Mouse (Mus musculus): ENCODE measurements at regions not wholly inside any gene's neighbourhood (a gene's known extent, or its start where the extent isn't known, plus 50 kb on each side); places are given as distances from the start of the nearest gene placed in this dataset.
A peak's percentile ranks its signal among the peaks of the same experiment; 100 is the strongest.

GRCm38 (mm10) chr6:135527879-135528278, 165.5 kb downstream of the Emp1 start:
- no peak overlapping the region for H3K27ac ChIP-seq (replicated peaks; ENCODE audit: low read depth, low read length)
- H3K4me2 ChIP-seq (ENCODE audit: low read depth, low read length) = no peak overlapping the region
- H3K36me3 ChIP-seq (ENCODE audit: control insufficient read depth, insufficient read depth, low read length) = no peaks in the 10 kb centered on the region
- DNase-seq (ENCODE audit: low spot score) (no peak), ATAC-seq (ENCODE audit: low read depth) (no peak)
- no peaks in the 10 kb centered on the region for H3K9me3 ChIP-seq (ENCODE audit: control insufficient read depth, low read length)
- H3K4me3 ChIP-seq (ENCODE audit: low read depth, low read length) = no peak overlapping the region
- H3K4me1 ChIP-seq (ENCODE audit: control insufficient read depth, insufficient read depth, low read length) = peaks cover 12% of the 10 kb centered on the region
- WGBS = 61% methylated on average over 4 of the region's 4 CpGs
- H3K9ac ChIP-seq (ENCODE audit: low read depth, low read length) = no peak overlapping the region
- no peaks in the 10 kb centered on the region for H3K27me3 ChIP-seq (replicated peaks; ENCODE audit: control insufficient read depth, insufficient read depth, low read length)

GRCm38 (mm10) chr6:135539791-135540646, 177.7 kb downstream of the Emp1 start:
- Histone ChIP-seq H3K4me2 (ENCODE audit: low read depth, low read length) (no peak overlapping the region), H3K9me3 (ENCODE audit: control insufficient read depth, low read length) (no peaks in the 10 kb centered on the region), H3K36me3 (ENCODE audit: control insufficient read depth, insufficient read depth, low read length) (no peaks in the 10 kb centered on the region), H3K27me3 (replicated peaks; ENCODE audit: control insufficient read depth, insufficient read depth, low read length) (no peaks in the 10 kb centered on the region), H3K27ac (replicated peaks; ENCODE audit: low read depth, low read length) (no peak overlapping the region), H3K4me1 (ENCODE audit: control insufficient read depth, insufficient read depth, low read length) (no peaks in the 10 kb centered on the region), H3K4me3 (ENCODE audit: low read depth, low read length) (no peak overlapping the region), H3K9ac (ENCODE audit: low read depth, low read length) (no peak overlapping the region)
- DNase-seq (ENCODE audit: low spot score) = no peak
- 31% methylated on average over 9 of the region's 9 CpGs for WGBS
- ATAC-seq (ENCODE audit: low read depth) = no peak

- DNase-seq (ENCODE audit: low spot score) (no peak), ATAC-seq (ENCODE audit: low read depth) (no peak)
- H3K9ac ChIP-seq (ENCODE audit: low read depth, low read length) = no peak overlapping the region
- H3K27me3 ChIP-seq (replicated peaks; ENCODE audit: control insufficient read depth, insufficient read depth, low read length) = no peaks in the 10 kb centered on the region
- no peaks in the 10 kb centered on the region for H3K36me3 ChIP-seq (ENCODE audit: control insufficient read depth, insufficient read depth, low read length)
- no peak overlapping the region for H3K4me3 ChIP-seq (ENCODE audit: low read depth, low read length)
- H3K4me1 ChIP-seq (ENCODE audit: control insufficient read depth, insufficient read depth, low read length) = no peaks in the 10 kb centered on the region
- H3K4me2 ChIP-seq (ENCODE audit: low read depth, low read length) = no peak overlapping the region
- H3K27ac ChIP-seq (replicated peaks; ENCODE audit: low read depth, low read length) = no peak overlapping the region
- no peaks in the 10 kb centered on the region for H3K9me3 ChIP-seq (ENCODE audit: control insufficient read depth, low read length)
- WGBS = 57% methylated on average over 5 of the region's 5 CpGs
Measured at GRCm38 (mm10) chr6:135541566-135541965, 179.2 kb downstream of the Emp1 start.

GRCm38 (mm10) chr6:135542356-135542755, 180.0 kb downstream of the Emp1 start:
- no peaks in the 10 kb centered on the region for H3K9me3 ChIP-seq (ENCODE audit: control insufficient read depth, low read length)
- no peak for DNase-seq (ENCODE audit: low spot score)
- 55% methylated on average over 5 of the region's 5 CpGs for WGBS
- no peaks in the 10 kb centered on the region for H3K36me3 ChIP-seq (ENCODE audit: control insufficient read depth, insufficient read depth, low read length)
- H3K4me3 ChIP-seq (ENCODE audit: low read depth, low read length) = no peak overlapping the region
- H3K4me2 ChIP-seq (ENCODE audit: low read depth, low read length) = no peak overlapping the region
- no peak for ATAC-seq (ENCODE audit: low read depth)
- H3K27ac ChIP-seq (replicated peaks; ENCODE audit: low read depth, low read length) = no peak overlapping the region
- no peaks in the 10 kb centered on the region for H3K27me3 ChIP-seq (replicated peaks; ENCODE audit: control insufficient read depth, insufficient read depth, low read length)
- no peak overlapping the region for H3K9ac ChIP-seq (ENCODE audit: low read depth, low read length)
- H3K4me1 ChIP-seq (ENCODE audit: control insufficient read depth, insufficient read depth, low read length) = no peaks in the 10 kb centered on the region

GRCm38 (mm10) chr6:135543390-135543789, 181.0 kb downstream of the Emp1 start:
- Histone ChIP-seq H3K27me3 (replicated peaks; ENCODE audit: control insufficient read depth, insufficient read depth, low read length) (no peaks in the 10 kb centered on the region), H3K4me3 (ENCODE audit: low read depth, low read length) (no peak overlapping the region), H3K27ac (replicated peaks; ENCODE audit: low read depth, low read length) (no peak overlapping the region), H3K36me3 (ENCODE audit: control insufficient read depth, insufficient read depth, low read length) (no peaks in the 10 kb centered on the region), H3K9me3 (ENCODE audit: control insufficient read depth, low read length) (no peaks in the 10 kb centered on the region), H3K4me2 (ENCODE audit: low read depth, low read length) (no peak overlapping the region), H3K4me1 (ENCODE audit: control insufficient read depth, insufficient read depth, low read length) (no peaks in the 10 kb centered on the region), H3K9ac (ENCODE audit: low read depth, low read length) (no peak overlapping the region)
- DNase-seq (ENCODE audit: low spot score) (no peak), ATAC-seq (ENCODE audit: low read depth) (no peak)
- WGBS = 51% methylated on average over 3 of the region's 3 CpGs

- DNase-seq (ENCODE audit: low spot score) = no peak
- WGBS = 54% methylated on average over 3 of the region's 3 CpGs
Measured at GRCm38 (mm10) chr6:135543863-135544262, 181.5 kb downstream of the Emp1 start.

GRCm38 (mm10) chr6:135550368-135550950, 188.1 kb downstream of the Emp1 start:
- Histone ChIP-seq H3K9ac (ENCODE audit: low read depth, low read length) (no peak overlapping the region), H3K4me1 (ENCODE audit: control insufficient read depth, insufficient read depth, low read length) (no peaks in the 10 kb centered on the region), H3K27ac (replicated peaks; ENCODE audit: low read depth, low read length) (no peak overlapping the region), H3K4me2 (ENCODE audit: low read depth, low read length) (no peak overlapping the region), H3K4me3 (ENCODE audit: low read depth, low read length) (no peak overlapping the region), H3K36me3 (ENCODE audit: control insufficient read depth, insufficient read depth, low read length) (no peaks in the 10 kb centered on the region), H3K27me3 (replicated peaks; ENCODE audit: control insufficient read depth, insufficient read depth, low read length) (no peaks in the 10 kb centered on the region), H3K9me3 (ENCODE audit: control insufficient read depth, low read length) (no peaks in the 10 kb centered on the region)
- WGBS = 42% methylated on average over 3 of the region's 3 CpGs
- DNase-seq (ENCODE audit: low spot score) (no peak), ATAC-seq (ENCODE audit: low read depth) (no peak)

More at GRCm38 (mm10) chr6:135543863-135544262, 181.5 kb downstream of the Emp1 start:
- H3K27me3 ChIP-seq (replicated peaks; ENCODE audit: control insufficient read depth, insufficient read depth, low read length) = no peaks in the 10 kb centered on the region
- H3K9me3 ChIP-seq (ENCODE audit: control insufficient read depth, low read length) = no peaks in the 10 kb centered on the region
- H3K9ac ChIP-seq (ENCODE audit: low read depth, low read length) = no peak overlapping the region
- H3K36me3 ChIP-seq (ENCODE audit: control insufficient read depth, insufficient read depth, low read length) = no peaks in the 10 kb centered on the region
- no peak for ATAC-seq (ENCODE audit: low read depth)
- H3K4me1 ChIP-seq (ENCODE audit: control insufficient read depth, insufficient read depth, low read length) = no peaks in the 10 kb centered on the region
- H3K4me2 ChIP-seq (ENCODE audit: low read depth, low read length) = no peak overlapping the region
- H3K27ac ChIP-seq (replicated peaks; ENCODE audit: low read depth, low read length) = no peak overlapping the region
- H3K4me3 ChIP-seq (ENCODE audit: low read depth, low read length) = no peak overlapping the region

GRCm38 (mm10) chr6:135552396-135552795, 190.1 kb downstream of the Emp1 start:
- WGBS = 82% methylated on average over 3 of the region's 3 CpGs
- DNase-seq (ENCODE audit: low spot score) (no peak), ATAC-seq (ENCODE audit: low read depth) (no peak)
- no peak overlapping the region for H3K27ac ChIP-seq (replicated peaks; ENCODE audit: low read depth, low read length)
- H3K27me3 ChIP-seq (replicated peaks; ENCODE audit: control insufficient read depth, insufficient read depth, low read length) = no peaks in the 10 kb centered on the region
- H3K4me1 ChIP-seq (ENCODE audit: control insufficient read depth, insufficient read depth, low read length) = no peaks in the 10 kb centered on the region
- H3K9me3 ChIP-seq (ENCODE audit: control insufficient read depth, low read length) = no peaks in the 10 kb centered on the region
- H3K36me3 ChIP-seq (ENCODE audit: control insufficient read depth, insufficient read depth, low read length) = no peaks in the 10 kb centered on the region
- H3K4me3 ChIP-seq (ENCODE audit: low read depth, low read length) = no peak overlapping the region
- H3K9ac ChIP-seq (ENCODE audit: low read depth, low read length) = no peak overlapping the region
- H3K4me2 ChIP-seq (ENCODE audit: low read depth, low read length) = no peak overlapping the region

GRCm38 (mm10) chr6:135559501-135559907, 197.2 kb downstream of the Emp1 start:
- Histone ChIP-seq H3K4me2 (ENCODE audit: low read depth, low read length) (no peak overlapping the region), H3K4me3 (ENCODE audit: low read depth, low read length) (no peak overlapping the region), H3K36me3 (ENCODE audit: control insufficient read depth, insufficient read depth, low read length) (no peaks in the 10 kb centered on the region), H3K4me1 (ENCODE audit: control insufficient read depth, insufficient read depth, low read length) (no peaks in the 10 kb centered on the region), H3K27ac (replicated peaks; ENCODE audit: low read depth, low read length) (no peak overlapping the region), H3K9ac (ENCODE audit: low read depth, low read length) (no peak overlapping the region), H3K27me3 (replicated peaks; ENCODE audit: control insufficient read depth, insufficient read depth, low read length) (no peaks in the 10 kb centered on the region), H3K9me3 (ENCODE audit: control insufficient read depth, low read length) (no peaks in the 10 kb centered on the region)
- DNase-seq (ENCODE audit: low spot score) (peak; percentile 91), ATAC-seq (ENCODE audit: low read depth) (peak; percentile 96)
- WGBS = 59% methylated on average over 5 of the region's 5 CpGs

Measured in embryonic facial prominence, embryonic 14.5 days (tissue).